Mouse (Mus musculus): ENCODE results near the gene Rnf34.

The Rnf34 gene

GRCm38 (mm10) chr5:122874359-122874758 is 24.5 kb downstream of the Rnf34 start:
- no peak for DNase-seq

- no peak for DNase-seq
These were observed 26.8 kb downstream of the Rnf34 start for GRCm38 (mm10) chr5:122876671-122877070.

- DNase-seq, result no peak
These were observed 30.6 kb downstream of the Rnf34 start for GRCm38 (mm10) chr5:122880241-122880980.

- peak; percentile 84 to 88 for DNase-seq
These were observed 31.5 kb downstream of the Rnf34 start for GRCm38 (mm10) chr5:122881313-122881712.

GRCm38 (mm10) chr5:122882256-122883050 is 32.6 kb downstream of the Rnf34 start:
- DNase-seq, result peak; percentile 70 to 75

- DNase-seq, result peak in 1 of 2 experiments; percentile 30
These were observed 33.4 kb downstream of the Rnf34 start for GRCm38 (mm10) chr5:122883237-122883636.

GRCm38 (mm10) chr5:122883652-122884235 is 33.9 kb downstream of the Rnf34 start:
- no peak for DNase-seq

- DNase-seq, result no peak
These were observed 34.9 kb downstream of the Rnf34 start for GRCm38 (mm10) chr5:122884594-122885348.

- no peak for DNase-seq
These were observed 37.2 kb downstream of the Rnf34 start for GRCm38 (mm10) chr5:122887033-122887432.

- DNase-seq, result no peak
These were observed 38.2 kb downstream of the Rnf34 start for GRCm38 (mm10) chr5:122887926-122888611.

GRCm38 (mm10) chr5:122888612-122889214 is 38.9 kb downstream of the Rnf34 start:
- peak; percentile 74 to 79 for DNase-seq

GRCm38 (mm10) chr5:122890396-122890795 is 40.5 kb downstream of the Rnf34 start:
- no peak for DNase-seq

GRCm38 (mm10) chr5:122893270-122893669 is 43.4 kb downstream of the Rnf34 start:
- DNase-seq, result no peak

- DNase-seq, result peak; percentile 85 to 90
These were observed 44.3 kb downstream of the Rnf34 start for GRCm38 (mm10) chr5:122894007-122894637.

GRCm38 (mm10) chr5:122894821-122895220 is 45.0 kb downstream of the Rnf34 start:
- no peak for DNase-seq

- no peak for DNase-seq
These were observed 48.3 kb downstream of the Rnf34 start for GRCm38 (mm10) chr5:122898153-122898552.

- DNase-seq, result peak in 1 of 2 experiments; percentile 36
These were observed 49.3 kb downstream of the Rnf34 start for GRCm38 (mm10) chr5:122898963-122899776.

- DNase-seq, result peak; percentile 84 to 92
These were observed 50.1 kb downstream of the Rnf34 start for GRCm38 (mm10) chr5:122899777-122900557.

- DNase-seq, result no peak
These were observed 50.8 kb downstream of the Rnf34 start for GRCm38 (mm10) chr5:122900558-122901171.

Measured in cerebellum, postnatal 10 days (tissue).